Mouse (Mus musculus): ENCODE measurements around the gene Nfx1.

DNA sequence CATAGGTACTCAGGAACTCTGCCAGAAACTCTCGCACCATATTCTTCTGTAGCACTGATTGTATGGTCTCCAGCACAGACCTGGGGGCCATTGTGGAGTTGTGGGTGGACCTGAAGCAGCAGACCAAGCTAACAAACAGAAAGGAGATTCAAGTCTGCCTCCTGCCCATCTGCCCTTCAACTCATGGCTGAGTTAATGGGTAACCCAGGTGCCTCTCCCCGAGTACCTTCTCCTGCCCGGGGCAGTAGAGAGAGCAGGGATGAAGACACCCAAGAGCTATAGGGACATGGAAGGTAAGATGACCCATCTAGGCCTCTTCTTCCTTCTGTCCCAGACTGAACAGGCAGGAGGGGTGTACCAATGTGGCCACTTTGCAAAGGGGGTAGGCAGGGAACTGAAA lies 74.6 kb downstream of the Nfx1 start:
- TF ChIP-seq CTCF (IDR thresholded peaks at IDR 0.05; ENCODE audit: low read depth, low read length) (no peak), POLR2A (IDR thresholded peaks at IDR 0.05; ENCODE audit: insufficient read depth, low read length) (no peak), EP300 (IDR thresholded peaks at IDR 0.05; ENCODE audit: insufficient read depth, low read depth, low read length) (no peak)

Data from ES-Bruce4 (cell line).